Mouse (Mus musculus): ENCODE data around the gene Cenpo. TPM values are rescaled to one million over a fixed set of nuclear protein-coding genes. Genes with fewer than 3 reads are reported as not detected.

The Cenpo gene
- total RNA-seq, 2 experiments from 2014 or later = 11.3 to 16.0 TPM

GRCm38 (mm10) chr12:4201454-4202200 lies 32.5 kb downstream of the Cenpo start:
- no peak for ATAC-seq (replicated peaks; ENCODE audit: low FRiP score, poor library complexity, severe bottlenecking)

GRCm38 (mm10) chr12:4199271-4199670 lies 34.8 kb downstream of the Cenpo start:
- ATAC-seq (replicated peaks; ENCODE audit: low FRiP score, poor library complexity, severe bottlenecking) = no peak

- ATAC-seq (replicated peaks; ENCODE audit: low FRiP score, poor library complexity, severe bottlenecking) = no peak
Measured at GRCm38 (mm10) chr12:4198702-4199101, 35.4 kb downstream of the Cenpo start.

- ATAC-seq (replicated peaks; ENCODE audit: low FRiP score, poor library complexity, severe bottlenecking) = no peak
Measured at GRCm38 (mm10) chr12:4194643-4195042, 39.5 kb downstream of the Cenpo start.

- ATAC-seq (replicated peaks; ENCODE audit: low FRiP score, poor library complexity, severe bottlenecking) = no peak
Measured at GRCm38 (mm10) chr12:4193025-4193740, 40.9 kb downstream of the Cenpo start.

GRCm38 (mm10) chr12:4192514-4192913 lies 41.6 kb downstream of the Cenpo start:
- no peak for ATAC-seq (replicated peaks; ENCODE audit: low FRiP score, poor library complexity, severe bottlenecking)

- no peak for ATAC-seq (replicated peaks; ENCODE audit: low FRiP score, poor library complexity, severe bottlenecking)
Measured at GRCm38 (mm10) chr12:4189060-4189447, 45.0 kb downstream of the Cenpo start.

GRCm38 (mm10) chr12:4188171-4189059 lies 45.7 kb downstream of the Cenpo start:
- no peak for ATAC-seq (replicated peaks; ENCODE audit: low FRiP score, poor library complexity, severe bottlenecking)

GRCm38 (mm10) chr12:4184648-4185047 lies 49.4 kb downstream of the Cenpo start:
- no peak for ATAC-seq (replicated peaks; ENCODE audit: low FRiP score, poor library complexity, severe bottlenecking)

GRCm38 (mm10) chr12:4180507-4180906 lies 53.6 kb downstream of the Cenpo start:
- no peak for ATAC-seq (replicated peaks; ENCODE audit: low FRiP score, poor library complexity, severe bottlenecking)

GRCm38 (mm10) chr12:4179671-4180233 lies 54.3 kb downstream of the Cenpo start:
- ATAC-seq (replicated peaks; ENCODE audit: low FRiP score, poor library complexity, severe bottlenecking) = no peak; the same call in 1 of the 2 replicates

- no peak for ATAC-seq (replicated peaks; ENCODE audit: low FRiP score, poor library complexity, severe bottlenecking)
Measured at GRCm38 (mm10) chr12:4178839-4179238, 55.3 kb downstream of the Cenpo start.

GRCm38 (mm10) chr12:4173108-4173790 lies 60.8 kb downstream of the Cenpo start:
- no peak for ATAC-seq (replicated peaks; ENCODE audit: low FRiP score, poor library complexity, severe bottlenecking)

- ATAC-seq (replicated peaks; ENCODE audit: low FRiP score, poor library complexity, severe bottlenecking) = no peak
Measured at GRCm38 (mm10) chr12:4169622-4170021, 64.5 kb downstream of the Cenpo start.

- ATAC-seq (replicated peaks; ENCODE audit: low FRiP score, poor library complexity, severe bottlenecking) = no peak
Measured at GRCm38 (mm10) chr12:4169058-4169457, 65.0 kb downstream of the Cenpo start.

- ATAC-seq (replicated peaks; ENCODE audit: low FRiP score, poor library complexity, severe bottlenecking) = no peak
Measured at GRCm38 (mm10) chr12:4166970-4167369, 67.1 kb downstream of the Cenpo start.

GRCm38 (mm10) chr12:4162886-4163285 lies 71.2 kb downstream of the Cenpo start:
- ATAC-seq (replicated peaks; ENCODE audit: low FRiP score, poor library complexity, severe bottlenecking) = no peak

GRCm38 (mm10) chr12:4160322-4160721 lies 73.8 kb downstream of the Cenpo start:
- ATAC-seq (replicated peaks; ENCODE audit: low FRiP score, poor library complexity, severe bottlenecking) = no peak

GRCm38 (mm10) chr12:4158868-4159632 lies 75.0 kb downstream of the Cenpo start:
- no peak for ATAC-seq (replicated peaks; ENCODE audit: low FRiP score, poor library complexity, severe bottlenecking)
